Comparison of ENCODE assay signal across 17 mouse cellular contexts in genomic region chr3:127462413-127462812, GRCm38 (mm10).
"Had no signal": no experiment of that assay in that cellular context is flagged by ENCODE, and none has a peak within 500 bp of the region (broad histone marks: within the 10 kb centered on the region; RNA-seq: fewer than 3 reads in every experiment).

No protein-coding gene starts in this region.

- DNase-seq: lung, adult 18-20 months; lung, embryonic 14.5 days; lung, postnatal 10 days; lung, postnatal 4 days; retina, postnatal 1 day; right cerebral cortex, adult 18-20 months; right cerebral cortex, postnatal 25 days; right cerebral cortex, postnatal 4 days; spleen, adult 18-20 months; thymus, adult 18-20 months; thymus, postnatal 14 days; thymus, postnatal 36 days had no signal

- H3K9ac ChIP-seq: liver, embryonic 14.5 days; lung, embryonic 14.5 days; midbrain, embryonic 13.5 days; neural tube, embryonic 13.5 days; neural tube, embryonic 15.5 days had no signal

- H3K36me3 ChIP-seq: midbrain, embryonic 13.5 days; neural tube, embryonic 13.5 days; neural tube, embryonic 15.5 days had no signal

- H3K4me2 ChIP-seq: lung, embryonic 14.5 days; neural tube, embryonic 13.5 days; neural tube, embryonic 15.5 days had no signal

- H3K27ac ChIP-seq: liver, embryonic 14.5 days; neural tube, embryonic 13.5 days; neural tube, embryonic 15.5 days had no signal

- H3K27me3 ChIP-seq: neural tube, embryonic 15.5 days had no signal

- H3K9me3 ChIP-seq: midbrain, embryonic 13.5 days; neural tube, embryonic 13.5 days; neural tube, embryonic 15.5 days had no signal

- ATAC-seq: midbrain, embryonic 13.5 days had no signal

- H3K4me3 ChIP-seq: midbrain, embryonic 13.5 days; myocyte; neural tube, embryonic 13.5 days; neural tube, embryonic 15.5 days had no signal
